Mouse (Mus musculus): Measurements from ENCODE around the gene Galnt18. TPM values are rescaled to one million over a fixed set of nuclear protein-coding genes. Genes with fewer than 3 reads are reported as not detected.
A peak's percentile ranks its signal among the peaks of the same experiment; 100 is the strongest.

Gene Galnt18
- polyA plus RNA-seq, 1 experiment from 2014 or later = 8.5 TPM

DNA sequence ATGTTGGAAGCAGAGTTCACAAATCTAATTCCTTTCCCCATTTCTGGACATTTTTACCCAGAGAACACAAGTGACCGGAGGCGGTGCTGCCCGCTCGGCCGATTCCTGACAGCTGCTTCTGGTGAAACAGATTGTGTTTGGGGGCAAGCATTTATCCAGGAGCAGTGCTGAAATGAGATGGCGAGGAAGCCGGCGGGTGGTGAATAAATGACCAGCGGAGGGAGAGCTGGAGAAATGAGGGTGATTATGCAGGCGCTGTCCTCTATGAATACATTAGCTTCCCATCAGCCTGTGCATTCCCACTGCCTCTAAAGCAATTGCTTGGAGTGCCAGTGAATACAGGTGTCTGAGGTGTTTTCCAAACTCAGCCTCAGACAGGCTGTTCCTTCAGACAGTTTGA is 232.7 kb downstream of the Galnt18 start:
- 45% methylated on average over 10 of the region's 10 CpGs for WGBS
- no peaks in the 10 kb centered on the region for H3K36me3 ChIP-seq
- H3K9me3 ChIP-seq = no peaks in the 10 kb centered on the region
- H3K27me3 ChIP-seq (ENCODE audit: insufficient read depth, poor library complexity, severe bottlenecking) = no peaks in the 10 kb centered on the region; the same call in none of the 2 replicates
- no peak overlapping the region for H3K4me3 ChIP-seq
- H3K27ac ChIP-seq = peak overlapping the region; percentile 53
- peak; percentile 31 for DNase-seq (ENCODE audit: low spot score)
- H3K4me1 ChIP-seq (replicated peaks) = peaks cover 24% of the 10 kb centered on the region

DNA sequence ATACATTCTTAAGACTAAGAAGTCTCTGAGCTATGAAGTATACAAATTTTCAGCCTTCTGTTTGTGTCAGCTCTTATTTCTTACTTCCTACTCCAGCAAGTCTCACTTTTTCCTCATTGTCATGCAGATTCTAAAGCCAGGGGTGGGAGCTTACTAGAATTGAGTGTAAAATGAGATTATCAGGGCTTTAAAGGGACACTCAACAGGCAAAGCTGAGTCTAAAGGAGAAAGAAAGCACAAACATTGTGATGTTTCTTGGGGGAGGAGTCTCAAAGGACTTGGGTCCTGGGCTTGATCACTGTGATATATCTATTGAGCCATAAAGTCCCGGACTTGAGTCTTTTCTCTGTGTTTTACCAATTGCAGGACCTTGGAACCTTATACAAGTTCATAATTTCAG is 234.2 kb downstream of the Galnt18 start:
- H3K4me3 ChIP-seq = no peak overlapping the region
- no peaks in the 10 kb centered on the region for H3K36me3 ChIP-seq
- H3K4me1 ChIP-seq (replicated peaks) = peaks cover 24% of the 10 kb centered on the region
- H3K27ac ChIP-seq = no peak overlapping the region
- no peaks in the 10 kb centered on the region for H3K9me3 ChIP-seq
- H3K27me3 ChIP-seq (ENCODE audit: insufficient read depth, poor library complexity, severe bottlenecking) = no peaks in the 10 kb centered on the region; the same call in none of the 2 replicates
- WGBS = 61% methylated on average over 1 of the region's 1 CpGs
- no peak for DNase-seq (ENCODE audit: low spot score)

- H3K27me3 ChIP-seq (ENCODE audit: insufficient read depth, poor library complexity, severe bottlenecking) = no peaks in the 10 kb centered on the region
- H3K27ac ChIP-seq = no peak overlapping the region
- no peaks in the 10 kb centered on the region for H3K4me1 ChIP-seq (replicated peaks)
- DNase-seq (ENCODE audit: low spot score) = no peak
- WGBS = 89% methylated on average over 6 of the region's 6 CpGs
- H3K4me3 ChIP-seq = no peak overlapping the region
- no peaks in the 10 kb centered on the region for H3K9me3 ChIP-seq
- H3K36me3 ChIP-seq = no peaks in the 10 kb centered on the region
Measured at GRCm38 (mm10) chr7:111537946-111538345, 241.8 kb downstream of the Galnt18 start.

GRCm38 (mm10) chr7:111534826-111535405 is 244.9 kb downstream of the Galnt18 start:
- no peak overlapping the region for H3K27ac ChIP-seq
- no peaks in the 10 kb centered on the region for H3K27me3 ChIP-seq (ENCODE audit: insufficient read depth, poor library complexity, severe bottlenecking)
- no peaks in the 10 kb centered on the region for H3K36me3 ChIP-seq
- H3K4me3 ChIP-seq = no peak overlapping the region
- H3K9me3 ChIP-seq = no peaks in the 10 kb centered on the region
- WGBS = 72% methylated on average over 8 of the region's 8 CpGs
- no peaks in the 10 kb centered on the region for H3K4me1 ChIP-seq (replicated peaks)
- DNase-seq (ENCODE audit: low spot score) = no peak

DNA sequence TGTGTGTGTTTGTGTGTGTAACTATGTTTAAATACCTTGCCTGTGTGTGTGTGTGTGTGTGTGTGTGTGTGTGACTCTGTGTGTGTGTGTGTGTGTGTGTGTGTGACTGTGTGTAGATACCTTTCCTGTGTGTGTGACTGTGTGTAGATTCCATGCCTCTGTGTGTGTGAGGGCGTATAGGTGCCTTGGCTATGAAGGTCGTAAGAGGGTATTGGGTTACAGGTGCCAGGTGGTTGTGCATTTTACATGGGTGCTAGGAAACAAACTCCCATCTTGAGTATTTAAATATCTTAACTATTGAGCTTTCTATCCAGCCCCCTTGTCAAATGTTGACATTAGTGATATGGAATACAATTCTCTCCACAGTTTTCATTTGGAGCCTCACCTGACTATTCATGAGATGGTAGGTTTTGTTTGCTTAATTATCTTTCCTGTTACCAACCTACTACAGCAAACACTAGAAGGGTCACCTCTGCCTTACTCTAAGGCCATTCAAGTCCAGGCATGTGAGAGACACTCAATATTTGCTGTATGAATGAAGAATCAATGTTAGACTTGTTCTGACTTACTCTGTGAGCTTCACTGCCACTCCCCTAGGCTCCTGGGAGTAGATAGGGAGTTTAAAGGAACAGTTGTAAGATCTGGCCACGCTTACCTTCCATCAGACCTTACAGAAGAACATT is 250.7 kb downstream of the Galnt18 start:
- Histone ChIP-seq H3K9me3 (no peaks in the 10 kb centered on the region), H3K27ac (no peak overlapping the region), H3K27me3 (ENCODE audit: insufficient read depth, poor library complexity, severe bottlenecking) (no peaks in the 10 kb centered on the region), H3K4me3 (no peak overlapping the region), H3K4me1 (replicated peaks) (no peaks in the 10 kb centered on the region), H3K36me3 (no peaks in the 10 kb centered on the region)
- no peak for DNase-seq (ENCODE audit: low spot score)
- 85% methylated on average over 3 of the region's 3 CpGs for WGBS

DNA sequence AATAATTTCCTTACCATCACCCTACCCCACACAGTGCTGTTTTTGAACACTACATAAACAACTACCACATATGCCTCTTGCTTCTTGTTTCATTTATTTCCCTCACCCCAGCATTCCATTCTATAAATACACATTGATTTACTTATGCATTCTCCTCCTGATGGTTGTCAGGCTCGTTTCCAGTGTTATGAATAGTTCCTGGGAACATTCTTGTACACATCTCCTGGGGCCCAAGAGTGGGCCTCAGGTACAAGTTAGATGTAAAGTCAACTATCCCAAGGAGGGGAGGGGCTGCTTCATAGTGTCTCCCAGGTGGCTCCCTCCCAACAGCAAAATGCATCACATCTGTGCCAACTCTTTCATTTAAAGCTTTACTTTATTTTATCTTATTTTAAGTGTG is 251.3 kb downstream of the Galnt18 start:
- H3K27ac ChIP-seq = no peak overlapping the region

GRCm38 (mm10) chr7:111520881-111521280 is 258.9 kb downstream of the Galnt18 start:
- H3K4me1 ChIP-seq (replicated peaks) = no peaks in the 10 kb centered on the region
- no peaks in the 10 kb centered on the region for H3K27me3 ChIP-seq (ENCODE audit: insufficient read depth, poor library complexity, severe bottlenecking)
- no peak for DNase-seq (ENCODE audit: low spot score)
- WGBS = 78% methylated on average over 1 of the region's 1 CpGs
- H3K36me3 ChIP-seq = no peaks in the 10 kb centered on the region
- no peaks in the 10 kb centered on the region for H3K9me3 ChIP-seq
- H3K4me3 ChIP-seq = no peak overlapping the region
- H3K27ac ChIP-seq = no peak overlapping the region

More for the DNA sequence above, 251.3 kb downstream of the Galnt18 start:
- H3K27me3 ChIP-seq (ENCODE audit: insufficient read depth, poor library complexity, severe bottlenecking) = no peaks in the 10 kb centered on the region
- no peaks in the 10 kb centered on the region for H3K36me3 ChIP-seq
- no peaks in the 10 kb centered on the region for H3K9me3 ChIP-seq
- no peak for DNase-seq (ENCODE audit: low spot score)
- no peak overlapping the region for H3K4me3 ChIP-seq
- WGBS = 53% methylated on average over 1 of the region's 1 CpGs
- H3K4me1 ChIP-seq (replicated peaks) = no peaks in the 10 kb centered on the region

DNA sequence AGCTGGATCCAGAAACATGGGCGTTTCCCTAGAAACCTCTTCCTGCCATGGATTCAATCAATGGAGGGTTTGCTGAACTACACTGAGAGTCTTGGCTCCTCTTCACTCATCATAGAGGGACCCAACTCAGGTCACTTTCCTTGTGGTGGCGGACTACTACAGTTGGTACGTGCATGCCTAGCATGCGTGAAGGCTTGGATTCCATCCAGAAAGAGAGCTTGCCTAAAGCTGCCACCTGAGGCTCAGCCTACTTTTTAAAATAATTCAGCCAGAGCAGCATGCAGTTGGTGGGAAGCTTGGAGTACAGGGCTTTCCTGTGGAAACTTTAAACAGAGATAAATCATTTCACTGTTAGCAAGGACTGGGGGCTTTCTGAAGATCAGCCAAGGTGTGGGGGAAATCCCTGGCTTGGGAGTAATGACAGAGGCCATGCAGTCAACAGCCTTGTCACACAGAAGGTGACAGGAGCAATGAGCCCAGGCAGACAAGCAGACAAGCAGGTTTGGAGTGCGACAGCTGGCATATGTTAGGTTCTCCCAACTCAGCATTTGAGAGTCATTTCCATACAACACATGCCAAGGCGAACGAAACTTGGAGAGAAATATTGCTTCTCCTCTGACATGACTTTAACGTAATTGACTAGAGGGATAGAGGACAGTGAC is 261.1 kb downstream of the Galnt18 start:
- 91% methylated on average over 8 of the region's 8 CpGs for WGBS
- no peaks in the 10 kb centered on the region for H3K27me3 ChIP-seq (ENCODE audit: insufficient read depth, poor library complexity, severe bottlenecking)
- no peak for DNase-seq (ENCODE audit: low spot score)

GRCm38 (mm10) chr7:111516882-111517281 is 262.9 kb downstream of the Galnt18 start:
- H3K4me1 ChIP-seq (replicated peaks) = no peaks in the 10 kb centered on the region
- no peaks in the 10 kb centered on the region for H3K36me3 ChIP-seq
- WGBS = 84% methylated on average over 1 of the region's 1 CpGs
- no peak overlapping the region for H3K4me3 ChIP-seq
- no peak overlapping the region for H3K27ac ChIP-seq
- H3K9me3 ChIP-seq = no peaks in the 10 kb centered on the region
- no peaks in the 10 kb centered on the region for H3K27me3 ChIP-seq (ENCODE audit: insufficient read depth, poor library complexity, severe bottlenecking)
- DNase-seq (ENCODE audit: low spot score) = no peak

More for the DNA sequence above, 261.1 kb downstream of the Galnt18 start:
- Histone ChIP-seq H3K27ac (no peak overlapping the region), H3K4me1 (replicated peaks) (no peaks in the 10 kb centered on the region), H3K4me3 (no peak overlapping the region), H3K9me3 (no peaks in the 10 kb centered on the region), H3K36me3 (no peaks in the 10 kb centered on the region)

DNA sequence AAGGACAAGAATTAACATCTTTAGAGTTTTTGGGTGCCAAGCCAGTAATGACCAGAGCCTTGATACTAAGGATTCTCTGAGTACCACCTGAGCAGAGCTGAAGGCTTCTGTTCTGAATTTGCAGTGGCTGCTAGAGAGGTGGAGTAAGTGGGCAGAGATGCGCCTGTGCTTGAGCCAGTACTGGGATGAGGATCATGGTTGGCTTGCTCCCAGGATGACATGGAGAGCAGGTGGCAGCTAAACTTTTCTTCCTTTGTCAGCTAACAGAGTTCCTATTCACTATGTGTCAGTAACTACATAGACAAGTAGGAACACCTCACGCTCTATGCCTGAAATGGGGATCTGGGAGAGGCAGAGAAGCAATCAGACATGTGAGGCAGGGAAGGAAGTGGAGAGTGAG is 264.3 kb downstream of the Galnt18 start:
- 93% methylated on average over 2 of the region's 2 CpGs for WGBS
- Histone ChIP-seq H3K9me3 (no peaks in the 10 kb centered on the region), H3K27me3 (ENCODE audit: insufficient read depth, poor library complexity, severe bottlenecking) (no peaks in the 10 kb centered on the region), H3K4me3 (no peak overlapping the region), H3K27ac (no peak overlapping the region), H3K4me1 (replicated peaks) (no peaks in the 10 kb centered on the region), H3K36me3 (no peaks in the 10 kb centered on the region)
- DNase-seq (ENCODE audit: low spot score) = no peak

DNA sequence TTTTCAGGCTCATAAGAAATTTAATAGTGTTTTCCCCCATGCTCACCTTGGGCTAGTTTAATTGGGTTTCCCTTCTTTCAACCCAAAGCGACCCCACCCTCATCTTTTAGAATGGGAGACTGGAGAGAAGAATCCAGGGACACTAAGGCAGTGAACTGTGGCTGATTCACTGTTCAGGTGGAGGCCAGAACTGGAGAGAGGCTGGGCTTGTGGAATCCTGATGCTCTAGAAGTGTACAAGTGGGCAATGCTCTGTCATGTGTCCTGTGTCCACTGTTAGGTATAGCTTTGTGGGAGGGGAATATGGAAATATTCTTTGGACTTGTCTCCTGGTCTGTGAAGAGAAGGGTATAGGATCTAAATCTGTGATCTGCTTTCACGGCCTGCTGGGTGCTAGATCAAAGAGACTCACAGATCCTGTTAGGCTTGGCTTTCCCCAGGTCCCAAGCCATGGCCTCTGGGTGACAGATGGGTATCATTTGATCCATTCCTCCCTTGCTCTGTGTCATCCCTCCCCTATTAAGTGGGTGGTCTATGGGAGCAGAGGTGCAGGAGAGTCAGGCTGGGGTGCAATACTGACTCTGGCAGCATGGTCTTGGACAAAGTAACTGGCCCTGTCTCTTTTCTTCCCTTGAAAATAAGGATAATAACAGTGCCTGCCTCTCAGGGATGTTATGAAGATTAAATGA is 270.5 kb downstream of the Galnt18 start:
- whole genome bisulfite sequencing = 75% methylated on average over 2 of the region's 2 CpGs
- H3K4me1 ChIP-seq (replicated peaks) = no peaks in the 10 kb centered on the region
- H3K27me3 ChIP-seq (ENCODE audit: insufficient read depth, poor library complexity, severe bottlenecking) = no peaks in the 10 kb centered on the region
- no peaks in the 10 kb centered on the region for H3K9me3 ChIP-seq
- H3K4me3 ChIP-seq = no peak overlapping the region
- H3K27ac ChIP-seq = no peak overlapping the region
- DNase-seq (ENCODE audit: low spot score) = no peak
- H3K36me3 ChIP-seq = no peaks in the 10 kb centered on the region

DNA sequence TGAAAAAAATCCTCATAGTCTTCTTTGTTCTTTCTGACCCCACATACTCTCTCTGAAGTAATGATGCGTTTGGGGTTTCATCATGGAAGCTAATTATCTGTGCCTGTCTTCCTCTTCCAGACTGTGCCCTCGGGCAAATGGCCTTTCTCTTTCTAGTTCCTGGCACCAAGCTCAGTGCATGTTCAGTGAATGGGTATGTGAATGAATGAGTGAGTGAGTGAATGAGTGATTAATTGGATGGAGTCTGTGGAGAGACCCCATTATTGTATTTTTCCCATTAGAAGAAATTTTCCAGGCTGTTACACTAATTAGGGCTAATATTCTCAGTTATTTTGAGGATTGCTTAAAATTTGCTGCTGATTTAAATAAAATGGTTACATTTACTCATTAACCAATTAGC is 279.2 kb downstream of the Galnt18 start:
- H3K27ac ChIP-seq = no peak overlapping the region
- no peaks in the 10 kb centered on the region for H3K9me3 ChIP-seq
- H3K4me1 ChIP-seq (replicated peaks) = no peaks in the 10 kb centered on the region
- DNase-seq (ENCODE audit: low spot score) = no peak
- no peak overlapping the region for H3K4me3 ChIP-seq
- 77% methylated on average over 2 of the region's 2 CpGs for WGBS
- H3K36me3 ChIP-seq = no peaks in the 10 kb centered on the region
- H3K27me3 ChIP-seq (ENCODE audit: insufficient read depth, poor library complexity, severe bottlenecking) = no peaks in the 10 kb centered on the region

DNA sequence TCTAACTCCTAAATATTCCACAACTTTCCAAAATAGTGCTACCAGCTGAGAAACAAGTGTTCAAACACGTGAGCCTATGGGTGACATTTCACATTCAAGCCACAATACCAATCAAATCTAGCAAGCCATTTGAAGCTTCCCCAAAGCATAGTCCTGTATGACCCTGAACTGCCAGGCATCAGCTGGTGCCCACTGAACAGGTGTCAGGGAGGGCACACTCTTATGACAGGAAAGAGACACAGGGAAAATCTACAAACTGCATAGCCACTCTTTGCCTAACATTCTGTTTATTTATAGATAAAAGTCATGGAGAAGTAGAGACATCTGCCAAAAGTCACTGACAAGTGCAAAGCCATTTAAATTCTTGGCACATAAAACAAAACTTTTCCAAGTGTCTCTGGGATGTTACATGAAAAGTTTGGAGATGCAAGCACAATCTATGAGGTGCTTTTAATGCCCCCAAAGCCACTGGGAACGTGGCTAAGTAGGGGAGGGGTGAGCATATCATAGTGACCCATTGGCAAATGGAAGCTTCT is 280.5 kb downstream of the Galnt18 start:
- no peaks in the 10 kb centered on the region for H3K4me1 ChIP-seq (replicated peaks)
- H3K4me3 ChIP-seq = no peak overlapping the region
- no peak overlapping the region for H3K27ac ChIP-seq
- WGBS = 73% methylated on average over 2 of the region's 2 CpGs
- no peaks in the 10 kb centered on the region for H3K27me3 ChIP-seq (ENCODE audit: insufficient read depth, poor library complexity, severe bottlenecking)
- no peak for DNase-seq (ENCODE audit: low spot score)
- no peaks in the 10 kb centered on the region for H3K36me3 ChIP-seq
- no peaks in the 10 kb centered on the region for H3K9me3 ChIP-seq
